Mouse (Mus musculus): ENCODE results near the gene Grik3.
A peak's percentile ranks its signal among the peaks of the same experiment; 100 is the strongest.

Grik3 gene

GRCm38 (mm10) chr4:125544947-125545767 is 54.7 kb downstream of the Grik3 start:
- DNase-seq (ENCODE audit: low read depth, low spot score), result no peak

- no peak for DNase-seq (ENCODE audit: low read depth, low spot score)
Observed at GRCm38 (mm10) chr4:125545768-125546220, 55.3 kb downstream of the Grik3 start.

- no peak for DNase-seq (ENCODE audit: low read depth, low spot score)
Observed at GRCm38 (mm10) chr4:125548190-125548589, 57.7 kb downstream of the Grik3 start.

- no peak for DNase-seq (ENCODE audit: low read depth, low spot score)
Observed at GRCm38 (mm10) chr4:125553754-125554153, 63.3 kb downstream of the Grik3 start.

- peak; percentile 53 for DNase-seq (ENCODE audit: low read depth, low spot score)
Observed at GRCm38 (mm10) chr4:125556405-125557308, 66.2 kb downstream of the Grik3 start.

GRCm38 (mm10) chr4:125559564-125559963 is 69.1 kb downstream of the Grik3 start:
- DNase-seq (ENCODE audit: low read depth, low spot score), result no peak

- no peak for DNase-seq (ENCODE audit: low read depth, low spot score)
Observed at GRCm38 (mm10) chr4:125560806-125561205, 70.3 kb downstream of the Grik3 start.

- no peak for DNase-seq (ENCODE audit: low read depth, low spot score)
Observed at GRCm38 (mm10) chr4:125563579-125563978, 73.1 kb downstream of the Grik3 start.

- peak; percentile 38 for DNase-seq (ENCODE audit: low read depth, low spot score)
Observed at GRCm38 (mm10) chr4:125564008-125564710, 73.7 kb downstream of the Grik3 start.

- no peak for DNase-seq (ENCODE audit: low read depth, low spot score)
Observed at GRCm38 (mm10) chr4:125565711-125566439, 75.4 kb downstream of the Grik3 start.

- no peak for DNase-seq (ENCODE audit: low read depth, low spot score)
Observed at GRCm38 (mm10) chr4:125568210-125568609, 77.7 kb downstream of the Grik3 start.

- DNase-seq (ENCODE audit: low read depth, low spot score), result no peak
Observed at GRCm38 (mm10) chr4:125571651-125572311, 81.3 kb downstream of the Grik3 start.

GRCm38 (mm10) chr4:125572312-125572663 is 81.8 kb downstream of the Grik3 start:
- no peak for DNase-seq (ENCODE audit: low read depth, low spot score)

GRCm38 (mm10) chr4:125573000-125573399 is 82.5 kb downstream of the Grik3 start:
- no peak for DNase-seq (ENCODE audit: low read depth, low spot score)

- DNase-seq (ENCODE audit: low read depth, low spot score), result no peak
Observed at GRCm38 (mm10) chr4:125573951-125574675, 83.6 kb downstream of the Grik3 start.

- DNase-seq (ENCODE audit: low read depth, low spot score), result no peak
Observed at GRCm38 (mm10) chr4:125580336-125580735, 89.8 kb downstream of the Grik3 start.

- no peak for DNase-seq (ENCODE audit: low read depth, low spot score)
Observed at GRCm38 (mm10) chr4:125583272-125583671, 92.8 kb downstream of the Grik3 start.

- no peak for DNase-seq (ENCODE audit: low read depth, low spot score)
Observed at GRCm38 (mm10) chr4:125583935-125584334, 93.4 kb downstream of the Grik3 start.

GRCm38 (mm10) chr4:125584676-125585075 is 94.2 kb downstream of the Grik3 start:
- DNase-seq (ENCODE audit: low read depth, low spot score), result no peak

GRCm38 (mm10) chr4:125587577-125587976 is 97.1 kb downstream of the Grik3 start:
- DNase-seq (ENCODE audit: low read depth, low spot score), result no peak

Measured in forelimb bud, embryonic 11.5 days (tissue).